Comparison of ENCODE assay signal across 19 mouse cellular contexts in the genomic region with DNA sequence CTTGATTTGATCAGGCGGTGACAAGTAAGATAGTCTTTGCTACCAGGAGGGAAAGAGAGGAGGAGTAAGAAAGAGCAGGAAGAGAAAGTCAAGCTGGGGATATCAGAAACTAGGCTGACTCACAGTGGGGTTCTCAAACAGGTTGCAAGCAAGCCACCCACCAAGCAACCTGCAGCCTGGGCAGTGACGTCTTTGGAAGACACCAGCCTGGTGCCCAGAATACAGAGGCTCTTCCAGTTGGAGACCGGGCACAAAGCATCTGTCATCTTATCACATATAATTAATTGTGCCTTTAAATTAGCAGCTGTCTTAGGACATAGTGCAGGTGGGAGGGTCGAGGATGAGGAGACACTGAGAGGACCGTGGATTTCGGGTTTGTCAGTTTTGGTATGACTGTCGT.
DNase-seq lines count a peak whose midpoint lies in the region; ATAC-seq lines count a peak whose summit lies in the region.
"Had no signal": no experiment of that assay in that cellular context is flagged by ENCODE, and none has a peak within 500 bp of the region (broad histone marks: within the 10 kb centered on the region; RNA-seq: fewer than 3 reads in every experiment).

No protein-coding gene starts in this region.

- no peak for DNase-seq in frontal cortex, postnatal 14 days (ENCODE audit: low spot score in 2 of 2)
- peak; percentile 57 to 71 for DNase-seq in cerebellum, adult 18-20 months
- DNase-seq in cerebellum, adult 9-11 months, result peak; percentile 81
- peak; percentile 53 to 65 for DNase-seq in cerebellum, postnatal 36 days
- DNase-seq in liver, result no peak
- DNase-seq in adrenal gland, adult 8-10 months, result no peak
- DNase-seq: adrenal gland, adult 2 months; adrenal gland, postnatal 36 days; gastrocnemius, adult 2 months; gastrocnemius, postnatal 25 days; kidney, adult 8-10 months had no signal

- peak; percentile 34; the same call in 1 of the 2 replicates for ATAC-seq in frontal cortex, adult (ENCODE audit: low TSS enrichment)
- no peak for ATAC-seq in monocyte, adult 5-6 weeks (replicated peaks; ENCODE audit: insufficient number of reproducible peaks, low FRiP score, low TSS enrichment, poor library complexity, severe bottlenecking)
- ATAC-seq: activated CD4-positive, CD25-positive, alpha-beta regulatory T cell, adult 4 months; forebrain, embryonic 16.5 days; hindbrain, embryonic 16.5 days; inflammation-experienced regulatory T-cells, adult 6 months; intestine, postnatal 0 days; Patski had no signal

Comparison
In these comparisons a context has a peak if more than half of its experiments do, and no peak if none do; other contexts are left out.
1. DNase-seq: peak in cerebellum, adult 18-20 months (2 of 2), cerebellum, adult 9-11 months (single experiment) and cerebellum, postnatal 36 days (2 of 2); none in frontal cortex, postnatal 14 days (0 of 2), liver (single experiment) and adrenal gland, adult 8-10 months (single experiment).